Comparison of ENCODE assay signal across 15 mouse cellular contexts in the genomic region with DNA sequence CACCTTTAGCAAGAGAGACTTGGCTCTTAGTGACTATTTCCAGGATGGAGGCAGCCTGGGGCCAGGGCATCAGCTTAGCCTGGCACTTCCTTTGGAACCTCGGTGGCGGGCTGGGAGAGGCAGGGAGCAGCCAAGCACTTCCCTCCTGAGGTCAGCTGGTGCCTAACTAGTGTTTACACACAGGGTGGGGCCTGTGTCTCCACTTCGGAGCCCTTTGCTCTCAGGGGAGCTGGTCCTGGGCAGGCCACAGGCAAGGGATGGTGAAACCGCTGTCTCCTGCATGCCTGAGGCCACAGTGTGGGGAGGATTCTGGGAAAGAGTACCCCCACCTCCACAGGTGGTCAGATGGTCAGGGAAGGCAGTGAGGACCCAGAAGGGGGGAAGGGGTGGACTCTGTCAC. TPM values are rescaled to one million over a fixed set of nuclear protein-coding genes. Genes with fewer than 3 reads are reported as not detected.
DNase-seq lines count a peak whose midpoint lies in the region; ATAC-seq and TF ChIP-seq lines count a peak whose summit lies in the region.
"Had no signal": no experiment of that assay in that cellular context is flagged by ENCODE, and none has a peak within 500 bp of the region (broad histone marks: within the 10 kb centered on the region; RNA-seq: fewer than 3 reads in every experiment).

No protein-coding gene starts in this region.

- H3K27ac ChIP-seq in kidney, embryonic 15.5 days, result no peak overlapping the region
- H3K27ac ChIP-seq: forebrain, embryonic 15.5 days; hindbrain, embryonic 10.5 days; midbrain, embryonic 15.5 days; neural tube, embryonic 13.5 days had no signal

- H3K79me2 ChIP-seq in myocyte (ENCODE audit: control insufficient read depth, insufficient read depth), result no peaks in the 10 kb centered on the region

- H3K27me3 ChIP-seq in kidney, embryonic 15.5 days, result peaks cover 8% of the 10 kb centered on the region; the same call in 1 of the 2 replicates
- H3K27me3 ChIP-seq in myocyte (ENCODE audit: control insufficient read depth, insufficient read depth, insufficient read length), result no peaks in the 10 kb centered on the region
- H3K27me3 ChIP-seq: forebrain, embryonic 15.5 days; midbrain, embryonic 15.5 days had no signal

- 0 out of 2 replicates have a peak, but pooled peaks have one; percentile 29 for ATAC-seq in kidney, embryonic 15.5 days (replicated peaks; ENCODE audit: low FRiP score)
- ATAC-seq in frontal cortex, adult (ENCODE audit: low TSS enrichment), result no peak
- ATAC-seq: forebrain, embryonic 15.5 days; midbrain, embryonic 15.5 days had no signal

- H3K36me3 ChIP-seq in kidney, embryonic 15.5 days, result no peaks in the 10 kb centered on the region
- no peaks in the 10 kb centered on the region for H3K36me3 ChIP-seq in myocyte (ENCODE audit: control insufficient read depth, insufficient read depth)
- H3K36me3 ChIP-seq: forebrain, embryonic 15.5 days; heart, embryonic 12.5 days; hindbrain, embryonic 10.5 days; midbrain, embryonic 15.5 days; neural tube, embryonic 13.5 days had no signal

- no peak for DNase-seq in kidney, postnatal 36 days
- DNase-seq in MN1 (ENCODE audit: low spot score) (peak; percentile 19), liver (peak; percentile 31)
- DNase-seq in right cerebral cortex, postnatal 14 days, result no peak
- no peak for DNase-seq in thymus, postnatal 4 days
- DNase-seq: cerebellum, adult 11-12 months; kidney, adult 2 months had no signal

- 22% methylated on average over 4 of the region's 4 CpGs for WGBS in kidney, embryonic 15.5 days

- H3K4me3 ChIP-seq in kidney, embryonic 15.5 days (replicated peaks), result no peak overlapping the region
- H3K4me3 ChIP-seq in myocyte, result no peak overlapping the region
- H3K4me3 ChIP-seq: forebrain, embryonic 15.5 days; heart, embryonic 12.5 days; hindbrain, embryonic 10.5 days; midbrain, embryonic 15.5 days; neural tube, embryonic 13.5 days had no signal

- H3K4me2 ChIP-seq in kidney, embryonic 15.5 days, result no peak overlapping the region
- H3K4me2 ChIP-seq in myocyte (ENCODE audit: low read depth), result peak overlapping the region; percentile 39
- H3K4me2 ChIP-seq: forebrain, embryonic 15.5 days; heart, embryonic 12.5 days; midbrain, embryonic 15.5 days; neural tube, embryonic 13.5 days had no signal

- H3K9me3 ChIP-seq in kidney, embryonic 15.5 days (replicated peaks), result no peaks in the 10 kb centered on the region
- H3K9me3 ChIP-seq: forebrain, embryonic 15.5 days; heart, embryonic 12.5 days; hindbrain, embryonic 10.5 days; midbrain, embryonic 15.5 days; neural tube, embryonic 13.5 days had no signal

- H3ac ChIP-seq in myocyte (ENCODE audit: control insufficient read depth, insufficient read length), result no peak overlapping the region

- H3K9ac ChIP-seq in kidney, embryonic 15.5 days, result no peak overlapping the region
- H3K9ac ChIP-seq: forebrain, embryonic 15.5 days; heart, embryonic 12.5 days; midbrain, embryonic 15.5 days; neural tube, embryonic 13.5 days had no signal

- no peak for TF ChIP-seq POLR2A in myocyte (IDR thresholded peaks at IDR 0.05; ENCODE audit: insufficient read length, low read depth)

- H3K4me1 ChIP-seq in kidney, embryonic 15.5 days, result no peaks in the 10 kb centered on the region
- H3K4me1 ChIP-seq: forebrain, embryonic 15.5 days; midbrain, embryonic 15.5 days; neural tube, embryonic 13.5 days had no signal

TF ChIP-seq in myocyte, 11 proteins besides CTCF, POLR2A, EP300 and RAD21:
- TF ChIP-seq TCF12 (IDR thresholded peaks at IDR 0.05; ENCODE audit: insufficient read depth, poor library complexity, severe bottlenecking) (no peak), CEBPB (IDR thresholded peaks at IDR 0.05; ENCODE audit: insufficient read depth, poor library complexity, severe bottlenecking) (0 out of 2 replicates have a peak, but pooled peaks have one; percentile 10), MYOD1 (IDR thresholded peaks at IDR 0.05; ENCODE audit: control insufficient read depth in 1 of 3, insufficient read length in 2 of 3, low read depth in 2 of 3) (peak in 1 of 3 experiments; percentile 2)

RNA-seq across cellular contexts. Expression of a gene that starts 23.3 kb away (rescaled TPM):
- polyA plus RNA-seq in kidney, embryonic 15.5 days (2015; fragmentation: Nextera tagmentation; extraction: Ambion mirVana), result 14.0 and 14.9 TPM in 2 replicates
- polyA plus RNA-seq in myocyte (2012; fragmentation: generic; extraction: Trizol), result 97.3 TPM

RNA-seq across cellular contexts. Expression of a gene that starts 45.3 kb away (rescaled TPM):
- 28.7 and 32.3 TPM in 2 replicates for polyA plus RNA-seq in kidney, embryonic 15.5 days (2015; fragmentation: Nextera tagmentation; extraction: Ambion mirVana)
- 14.7 TPM for polyA plus RNA-seq in myocyte (2012; fragmentation: generic; extraction: Trizol)

Comparison
In these comparisons a context has a peak if more than half of its experiments do, and no peak if none do; other contexts are left out.
1. DNase-seq: peak in MN1 (single experiment) and liver (single experiment); none in kidney, postnatal 36 days (0 of 2), right cerebral cortex, postnatal 14 days (single experiment) and thymus, postnatal 4 days (single experiment).